Mouse (Mus musculus) midbrain, embryonic 15.5 days (tissue): ENCODE measurements around the gene Olfr508. TPM values are rescaled to one million over a fixed set of nuclear protein-coding genes. Genes with fewer than 3 reads are reported as not detected.
"Not testable (repeated sequence)": the region's sequence is repeated elsewhere in the genome, so short reads cannot be mapped to it uniquely, and the experiment has no call there.

ENCODE experiments used
- ATAC-seq: fragments of 200-750 bp; cut with Nextera tagmentation; replicated peaks from 2 replicates; pipeline ENCODE4 v1.8.0; 2017; ENCODE audit warnings: moderate TSS enrichment
- H3K27ac ChIP-seq: fragments of 300-500 bp; sonication (generic); 2 replicates; pipeline ENCODE4 v1.5.1; 2015; ENCODE audit warnings: mild to moderate bottlenecking, inconsistent platforms
- H3K27me3 ChIP-seq: fragments of 300-500 bp; sonication (generic); replicated peaks from 2 replicates; pipeline ENCODE4 v1.6.1; 2015; ENCODE audit warnings: inconsistent platforms
- H3K36me3 ChIP-seq: fragments of 300-500 bp; sonication (generic); replicated peaks from 2 replicates; pipeline ENCODE4 v1.6.1; 2015; ENCODE audit warnings: inconsistent platforms
- H3K4me1 ChIP-seq: fragments of 300-500 bp; sonication (generic); 2 replicates; pipeline ENCODE4 v1.6.1; 2015; ENCODE audit warnings: inconsistent platforms
- H3K4me2 ChIP-seq: fragments of 300-500 bp; sonication (generic); 2 replicates; pipeline ENCODE4 v1.6.1; 2015; ENCODE audit warnings: inconsistent platforms, mild to moderate bottlenecking, moderate library complexity
- H3K4me3 ChIP-seq: fragments of 300-500 bp; sonication (generic); 2 replicates; pipeline ENCODE4 v1.5.1; 2015; ENCODE audit warnings: mild to moderate bottlenecking, inconsistent platforms
- H3K9ac ChIP-seq: fragments of 300-500 bp; sonication (generic); 2 replicates; pipeline ENCODE4 v1.6.1; 2015; ENCODE audit warnings: mild to moderate bottlenecking, inconsistent platforms
- H3K9me3 ChIP-seq: fragments of 300-500 bp; sonication (generic); 2 replicates; pipeline ENCODE4 v1.6.1; 2016; ENCODE audit warnings: inconsistent platforms
- WGBS: fragments of 180-500 bp; shearing (Covaris S2); methylation state at CpG from one replicate; pipeline ENCODE4 v1.1.7; 2015; ENCODE audit warnings: mixed read lengths; 5-methylcytosine and 5-hydroxymethylcytosine counted together
- polyA plus RNA-seq: library from polyadenylated mRNA; unstranded; fragments of >200 nt; fragmentation: Nextera tagmentation; extraction: Ambion mirVana; gene quantifications from 2 replicates; pipeline ENCODE4 v1.2.1, GENCODE M21; 2015

The Olfr508 gene
- not detected in 2 replicates for polyA plus RNA-seq

GRCm38 (mm10) chr7:108629694-108630093 is at the start of gene Olfr508:
Olfr508 (plus strand) TSS chr7:108629994.
- ATAC-seq, result no peak
- no peak within 1 kb of the TSS for H3K9ac ChIP-seq
- H3K4me2 ChIP-seq, result no peak within 1 kb of the TSS
- no peaks in the 10 kb centered on the region for H3K9me3 ChIP-seq
- no peak within 1 kb of the TSS for H3K27ac ChIP-seq
- no peaks in the 10 kb centered on the region for H3K4me1 ChIP-seq
- H3K36me3 ChIP-seq, result no peaks in the 10 kb centered on the region
- WGBS, result 92% methylated on average over 3 of the region's 3 CpGs
- H3K4me3 ChIP-seq, result no peak within 1 kb of the TSS
- H3K27me3 ChIP-seq, result no peaks in the 10 kb centered on the region

GRCm38 (mm10) chr7:108589797-108590196 is 40.0 kb upstream of the Olfr508 start:
- Histone ChIP-seq H3K4me2 (no peak overlapping the region), H3K27ac (no peak overlapping the region), H3K4me1 (no peaks in the 10 kb centered on the region), H3K9me3 (no peaks in the 10 kb centered on the region), H3K27me3 (no peaks in the 10 kb centered on the region), H3K36me3 (no peaks in the 10 kb centered on the region), H3K4me3 (no peak overlapping the region), H3K9ac (no peak overlapping the region)
- ATAC-seq, result no peak
- WGBS, result 96% methylated on average over 1 of the region's 1 CpGs

- 88% methylated on average over 3 of the region's 3 CpGs for whole genome bisulfite sequencing
- not testable (repeated sequence) for H3K4me3 ChIP-seq, H3K4me2 ChIP-seq, H3K4me1 ChIP-seq, H3K27ac ChIP-seq, H3K27me3 ChIP-seq, H3K36me3 ChIP-seq, H3K9ac ChIP-seq, H3K9me3 ChIP-seq, ATAC-seq
These were observed 27.9 kb upstream of the Olfr508 start for GRCm38 (mm10) chr7:108601916-108602315.

- H3K27ac ChIP-seq, result no peak within 1 kb of the TSS
- no peaks in the 10 kb centered on the region for H3K9me3 ChIP-seq
- H3K9ac ChIP-seq, result no peak within 1 kb of the TSS
- no peaks in the 10 kb centered on the region for H3K36me3 ChIP-seq
- H3K4me1 ChIP-seq, result no peaks in the 10 kb centered on the region
- no peak for ATAC-seq
- H3K27me3 ChIP-seq, result no peaks in the 10 kb centered on the region
- no peak within 1 kb of the TSS for H3K4me3 ChIP-seq
- H3K4me2 ChIP-seq, result no peak within 1 kb of the TSS
These were observed 19.3 kb upstream of the Olfr508 start, which contains the start of gene Olfr506 for GRCm38 (mm10) chr7:108610487-108610886. Olfr506 (plus strand) TSS chr7:108610787.

GRCm38 (mm10) chr7:108614110-108614509 is 15.7 kb upstream of the Olfr508 start:
- no peak for ATAC-seq
- H3K4me1 ChIP-seq, result no peaks in the 10 kb centered on the region
- H3K4me3 ChIP-seq, result no peak overlapping the region
- no peaks in the 10 kb centered on the region for H3K9me3 ChIP-seq
- H3K27me3 ChIP-seq, result no peaks in the 10 kb centered on the region
- H3K4me2 ChIP-seq, result no peak overlapping the region
- no peak overlapping the region for H3K9ac ChIP-seq
- H3K27ac ChIP-seq, result no peak overlapping the region
- 85% methylated on average over 2 of the region's 2 CpGs for WGBS
- no peaks in the 10 kb centered on the region for H3K36me3 ChIP-seq

GRCm38 (mm10) chr7:108616781-108617180 is 13.0 kb upstream of the Olfr508 start:
- not testable (repeated sequence) for H3K9me3 ChIP-seq, H3K4me1 ChIP-seq, H3K36me3 ChIP-seq, H3K27ac ChIP-seq, H3K27me3 ChIP-seq, ATAC-seq, H3K9ac ChIP-seq, H3K4me2 ChIP-seq, H3K4me3 ChIP-seq
- 67% methylated on average over 3 of the region's 3 CpGs for WGBS

- no peak within 1 kb of the TSS for H3K4me2 ChIP-seq
- H3K9me3 ChIP-seq, result no peaks in the 10 kb centered on the region
- H3K9ac ChIP-seq, result no peak within 1 kb of the TSS
- H3K4me1 ChIP-seq, result no peaks in the 10 kb centered on the region
- no peak for ATAC-seq
- H3K36me3 ChIP-seq, result no peaks in the 10 kb centered on the region
- 72% methylated on average over 2 of the region's 2 CpGs for WGBS
- no peak within 1 kb of the TSS for H3K4me3 ChIP-seq
- H3K27ac ChIP-seq, result no peak within 1 kb of the TSS
- H3K27me3 ChIP-seq, result no peaks in the 10 kb centered on the region
These were observed 8.3 kb upstream of the Olfr508 start, which contains the start of gene Olfr507 for GRCm38 (mm10) chr7:108621514-108621913. Olfr507 (plus strand) TSS chr7:108621814.

- no peak for ATAC-seq
- Histone ChIP-seq H3K4me2 (no peak within 1 kb of the TSS), H3K36me3 (no peaks in the 10 kb centered on the region), H3K4me1 (no peaks in the 10 kb centered on the region), H3K9ac (no peak within 1 kb of the TSS), H3K4me3 (no peak within 1 kb of the TSS), H3K9me3 (no peaks in the 10 kb centered on the region), H3K27me3 (no peaks in the 10 kb centered on the region), H3K27ac (no peak within 1 kb of the TSS)
These were observed 22.0 kb downstream of the Olfr508 start, which contains the start of gene Olfr509 for GRCm38 (mm10) chr7:108651806-108652205. Olfr509 (minus strand) TSS chr7:108651906.

- no peak overlapping the region for H3K4me3 ChIP-seq
- H3K27me3 ChIP-seq, result no peaks in the 10 kb centered on the region
- no peaks in the 10 kb centered on the region for H3K4me1 ChIP-seq
- no peaks in the 10 kb centered on the region for H3K9me3 ChIP-seq
- 89% methylated on average over 3 of the region's 3 CpGs for WGBS
- no peak overlapping the region for H3K9ac ChIP-seq
- no peak overlapping the region for H3K27ac ChIP-seq
- no peaks in the 10 kb centered on the region for H3K36me3 ChIP-seq
- H3K4me2 ChIP-seq, result no peak overlapping the region
- ATAC-seq, result no peak
These were observed 32.6 kb downstream of the Olfr508 start for GRCm38 (mm10) chr7:108662419-108662818.

GRCm38 (mm10) chr7:108666118-108666517 is 36.3 kb downstream of the Olfr508 start, which contains the start of gene Olfr510:
Olfr510 (plus strand) TSS chr7:108666418.
- 93% methylated on average over 1 of the region's 1 CpGs for WGBS
- no peak within 1 kb of the TSS for H3K9ac ChIP-seq
- no peak within 1 kb of the TSS for H3K4me3 ChIP-seq
- no peaks in the 10 kb centered on the region for H3K36me3 ChIP-seq
- ATAC-seq, result no peak
- H3K27ac ChIP-seq, result no peak within 1 kb of the TSS
- H3K4me1 ChIP-seq, result no peaks in the 10 kb centered on the region
- no peaks in the 10 kb centered on the region for H3K27me3 ChIP-seq
- no peak within 1 kb of the TSS for H3K4me2 ChIP-seq
- H3K9me3 ChIP-seq, result no peaks in the 10 kb centered on the region

- ATAC-seq, result no peak
- WGBS, result 73% methylated on average over 1 of the region's 1 CpGs
- no peaks in the 10 kb centered on the region for H3K36me3 ChIP-seq
- H3K4me2 ChIP-seq, result no peak overlapping the region
- no peaks in the 10 kb centered on the region for H3K4me1 ChIP-seq
- no peak overlapping the region for H3K9ac ChIP-seq
- peaks cover 5% of the 10 kb centered on the region; the same call in 1 of the 2 replicates for H3K9me3 ChIP-seq
- H3K27me3 ChIP-seq, result no peaks in the 10 kb centered on the region
- H3K27ac ChIP-seq, result no peak overlapping the region
- no peak overlapping the region for H3K4me3 ChIP-seq
These were observed 41.3 kb downstream of the Olfr508 start for GRCm38 (mm10) chr7:108671058-108671457.

GRCm38 (mm10) chr7:108678886-108679285 is 49.1 kb downstream of the Olfr508 start:
- Histone ChIP-seq H3K4me2 (no peak overlapping the region), H3K36me3 (no peaks in the 10 kb centered on the region), H3K27ac (no peak overlapping the region), H3K9me3 (peaks cover 6% of the 10 kb centered on the region; the same call in 1 of the 2 replicates), H3K4me3 (no peak overlapping the region), H3K27me3 (no peaks in the 10 kb centered on the region), H3K4me1 (no peaks in the 10 kb centered on the region), H3K9ac (no peak overlapping the region)
- no peak for ATAC-seq
- 88% methylated on average over 4 of the region's 4 CpGs for WGBS
